Mouse (Mus musculus) retina, embryonic 14.5 days (tissue): ENCODE results near the gene Ube2j1.

ENCODE experiments used
- DNase-seq: peaks from one replicate; pipeline ENCODE4 v3.0.0-alpha.2; 2015; ENCODE audit warnings: low spot score

Ube2j1 gene

DNA sequence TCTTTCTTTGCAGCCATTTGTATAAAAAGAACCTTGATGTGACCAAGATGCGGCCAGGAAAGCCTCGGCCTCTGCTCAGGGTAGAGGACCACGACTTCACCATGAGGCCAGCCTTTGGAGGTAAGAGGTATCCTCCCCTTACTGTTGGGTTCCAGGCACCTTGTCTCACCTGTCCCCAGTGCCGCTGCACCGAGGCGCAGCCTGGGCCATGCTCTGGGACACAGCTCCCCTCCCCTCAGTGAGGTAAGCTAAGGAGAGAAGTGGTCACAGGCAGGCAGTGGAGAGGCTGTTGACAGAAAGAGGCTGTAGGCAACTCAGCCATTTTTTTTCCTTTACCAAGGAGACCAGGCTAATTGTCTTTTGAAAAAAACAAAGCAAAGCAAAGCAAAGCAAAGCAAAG is 40.1 kb downstream of the Ube2j1 start:
- DNase-seq: no peak

- peak; percentile 20 for DNase-seq
Observed at GRCm38 (mm10) chr4:33072526-33073161, 41.4 kb downstream of the Ube2j1 start.

DNA sequence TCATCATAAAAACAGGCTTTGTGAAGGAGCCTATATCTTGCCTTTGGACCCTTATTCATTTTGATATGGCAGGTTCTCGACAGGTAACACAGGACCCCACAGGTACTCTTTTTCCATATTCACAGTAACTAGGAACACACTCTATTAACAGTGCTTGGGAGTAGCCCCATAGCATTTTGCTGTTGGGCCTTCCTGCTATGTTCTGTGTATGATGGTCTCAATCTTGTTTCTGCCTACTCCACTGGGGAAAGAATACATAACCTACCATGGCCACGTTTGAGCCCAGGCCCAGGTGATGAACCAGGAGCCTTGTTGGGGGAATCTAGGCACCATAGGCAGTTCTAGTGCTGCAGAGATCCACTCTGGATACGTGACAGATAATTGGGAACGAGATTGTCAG is 43.2 kb downstream of the Ube2j1 start:
- no peak for DNase-seq

DNA sequence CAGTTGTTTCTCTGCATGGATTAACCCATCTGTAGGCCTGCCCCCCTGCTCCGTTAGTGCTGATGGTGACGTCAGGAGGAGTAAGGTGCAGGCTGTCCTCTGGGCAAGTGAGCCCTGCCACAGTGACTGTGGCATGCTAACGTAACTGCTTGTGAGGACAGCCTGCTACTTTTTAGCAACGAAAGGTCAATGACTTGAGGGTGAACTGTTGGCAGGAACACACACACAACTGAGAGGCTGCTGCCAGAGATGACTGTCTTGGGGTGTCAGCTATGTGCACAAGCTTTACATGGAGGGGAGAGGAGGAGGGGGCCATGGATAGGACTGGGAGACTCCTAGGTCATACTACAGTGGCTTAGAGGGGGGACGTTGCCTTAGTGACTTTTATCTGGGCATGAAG is 43.6 kb downstream of the Ube2j1 start:
- DNase-seq: no peak

- DNase-seq: no peak
Observed at GRCm38 (mm10) chr4:33075776-33076524, 44.7 kb downstream of the Ube2j1 start.

- DNase-seq: no peak
Observed at GRCm38 (mm10) chr4:33077161-33077560, 45.9 kb downstream of the Ube2j1 start.

- no peak for DNase-seq
Observed at GRCm38 (mm10) chr4:33077724-33078123, 46.5 kb downstream of the Ube2j1 start.

DNA sequence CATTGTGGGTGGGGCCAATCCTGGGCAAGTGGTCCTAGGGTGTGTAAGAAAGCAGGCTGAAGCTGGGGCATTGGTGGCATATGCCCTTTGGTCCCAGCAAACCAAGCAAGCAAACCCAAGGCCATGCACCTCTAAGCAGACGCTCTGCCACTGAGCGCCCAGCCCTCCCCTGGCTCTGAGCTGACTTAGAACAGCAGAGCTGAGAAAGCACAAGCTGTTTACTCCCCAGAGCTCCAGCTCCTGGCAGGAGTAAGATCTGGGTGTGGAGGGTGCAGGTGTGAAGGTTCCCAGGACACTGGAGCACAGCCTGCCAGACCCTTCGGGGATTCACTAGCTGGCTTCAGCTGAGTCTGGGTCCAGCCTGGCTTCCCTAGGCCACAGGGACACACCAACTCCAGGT is 47.3 kb downstream of the Ube2j1 start:
- no peak for DNase-seq

DNA sequence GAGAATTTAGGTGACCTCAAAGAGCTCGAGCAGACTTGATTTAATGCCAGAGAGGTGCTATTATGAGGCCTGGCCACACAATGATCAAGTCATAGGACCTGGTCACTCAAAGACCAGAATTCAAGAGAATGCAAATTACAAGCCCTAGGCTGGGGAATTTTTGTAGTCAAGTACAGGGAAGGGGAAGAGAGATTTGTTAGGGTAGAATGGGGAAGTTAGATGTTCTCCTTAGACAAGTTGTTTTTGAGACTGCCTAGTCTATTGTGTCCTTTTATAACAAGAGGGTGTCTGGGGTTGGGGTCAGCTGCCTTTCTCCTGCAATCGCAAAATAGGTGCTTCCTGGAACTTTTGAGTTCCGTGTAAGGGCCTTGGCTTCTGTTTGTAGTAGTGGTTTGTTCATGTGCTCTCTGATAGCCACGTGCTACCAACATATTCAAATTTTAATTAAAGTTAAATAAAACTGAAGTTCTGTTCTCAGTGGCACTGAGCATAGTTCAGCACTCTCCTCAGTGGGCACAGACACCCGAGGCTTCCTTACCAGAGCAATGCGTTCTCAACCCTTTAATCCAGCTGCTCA is 68.0 kb downstream of the Ube2j1 start:
- DNase-seq: no peak
